Mouse (Mus musculus) neutrophil, adult 5-6 weeks (primary cell): Measurements from ENCODE around the gene Nfkbie. TPM values are rescaled to one million over a fixed set of nuclear protein-coding genes. Genes with fewer than 3 reads are reported as not detected.

Experiments used
- ATAC-seq: fragments of 151-379, 151-347 bp; 2 replicates; pipeline ENCODE4 v1.8.0; 2017; ENCODE audit warnings: mild to moderate bottlenecking, moderate TSS enrichment; ENCODE audit not compliant: insufficient number of reproducible peaks, poor library complexity, low FRiP score, severe bottlenecking; ENCODE audit errors: extremely low read depth
- total RNA-seq: library from RNA; stranded (forward); fragments of 200-1000 nt; gene quantifications from 2 replicates; pipeline ENCODE4 v1.2.3, GENCODE M21; 2017

Nfkbie gene
- total RNA-seq, 1 experiment from 2014 or later, result 59.9 TPM

DNA sequence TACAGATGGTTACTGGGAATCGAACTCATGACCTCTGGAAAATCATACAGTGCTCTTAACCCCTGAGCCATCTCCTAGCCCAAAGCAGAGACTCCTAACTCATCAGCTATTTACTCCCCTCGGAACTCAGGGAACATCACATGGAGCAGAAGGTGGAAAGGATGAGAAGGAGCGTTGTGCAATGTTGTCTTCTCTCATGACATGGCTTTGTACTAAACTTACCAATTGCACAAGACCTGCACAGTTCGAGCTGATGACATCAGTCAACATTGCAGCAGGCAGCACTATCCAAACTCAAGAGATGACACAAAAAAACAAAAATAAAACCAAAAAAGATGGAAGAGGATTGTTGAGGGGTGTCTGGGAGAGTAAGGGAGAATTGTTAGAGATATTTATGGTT lies 52.9 kb downstream of the Nfkbie start:
- no peak for ATAC-seq

DNA sequence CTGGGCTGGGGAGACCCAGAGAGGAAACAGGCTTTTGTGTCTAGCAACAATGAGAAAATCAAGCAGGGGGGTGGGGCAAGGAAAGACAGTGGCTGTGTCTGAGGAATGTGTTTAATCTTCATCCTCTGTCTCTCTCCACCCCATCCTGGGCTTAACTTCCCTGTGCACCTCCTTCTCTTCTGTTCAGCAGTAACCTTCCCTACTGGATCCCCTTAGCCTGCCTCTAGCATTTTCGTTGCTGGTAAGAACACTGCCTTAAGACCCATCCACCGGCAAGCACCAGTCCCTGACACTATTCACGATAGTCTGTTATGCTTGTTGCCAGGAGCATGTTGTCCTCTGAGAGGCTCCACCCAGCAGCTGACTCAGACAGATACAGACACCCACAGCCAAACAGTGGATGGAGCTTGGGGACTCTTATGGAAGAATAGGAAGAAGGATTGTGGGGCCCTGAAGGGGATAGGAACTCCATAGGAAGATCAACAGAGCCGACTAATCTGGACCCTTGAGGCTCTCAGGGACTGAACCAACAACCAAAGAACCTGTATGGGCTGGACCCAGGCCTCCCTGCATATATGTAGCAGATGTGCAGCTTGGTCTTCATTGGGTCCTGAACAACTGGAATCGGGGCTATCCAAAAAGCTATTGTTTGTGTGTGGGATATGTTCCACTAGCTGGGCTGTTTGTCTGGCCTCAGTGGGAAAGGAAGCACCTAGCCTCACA lies 54.8 kb downstream of the Nfkbie start:
- ATAC-seq, result no peak

DNA sequence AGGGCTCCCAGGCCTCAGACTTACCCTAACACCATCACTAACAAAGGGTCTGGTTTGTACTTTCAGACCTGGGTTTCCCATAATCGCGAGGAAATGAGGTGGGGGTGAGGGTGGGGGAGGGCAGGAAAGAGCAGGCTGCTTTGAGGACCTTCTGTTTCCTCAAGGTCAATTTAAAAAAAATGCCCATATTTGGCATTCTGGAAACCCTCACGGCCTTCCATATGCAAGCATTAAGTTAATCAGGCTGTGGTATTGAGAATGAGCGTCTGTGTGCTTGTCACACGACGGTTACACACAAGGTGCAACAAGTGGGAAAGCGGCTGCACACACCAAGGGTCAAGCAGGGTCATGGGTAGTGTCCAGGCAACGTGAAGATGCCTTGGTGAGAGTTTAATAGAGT lies 56.5 kb downstream of the Nfkbie start:
- ATAC-seq, result no peak

Other genes with a start within 250 kb of the Nfkbie start
- gene Cdc5l, start 122.0 kb upstream of the Nfkbie start, total RNA-seq, result 119 and 125 TPM in 2 replicates
- gene Spats1, start 80.3 kb upstream of the Nfkbie start, total RNA-seq, result not detected in 2 replicates
- gene Aars2, start 48.9 kb upstream of the Nfkbie start, total RNA-seq, result 6.9 and 7.8 TPM in 2 replicates
- gene Tcte1, start 32.3 kb upstream of the Nfkbie start, total RNA-seq, result not detected in 2 replicates
- gene Tmem151b, start 6.0 kb upstream of the Nfkbie start, total RNA-seq, result 0.12 and 0.23 TPM in 2 replicates
- gene Slc35b2, start 8.2 kb downstream of the Nfkbie start, total RNA-seq, result 17.7 and 24.6 TPM in 2 replicates
- 535 and 559 TPM in 2 replicates for gene Hsp90ab1, start 17.6 kb downstream of the Nfkbie start, total RNA-seq
- 3.7 and 5.9 TPM in 2 replicates for gene Slc29a1, start 43.9 kb downstream of the Nfkbie start, total RNA-seq
- not detected in 2 replicates for gene Mymx, start 46.4 kb downstream of the Nfkbie start, total RNA-seq
- 1.1 and 1.5 TPM in 2 replicates for gene Capn11, start 103.6 kb downstream of the Nfkbie start, total RNA-seq
- 6.4 and 11.4 TPM in 2 replicates for gene Mrpl14, start 130.6 kb downstream of the Nfkbie start, total RNA-seq
- gene Tmem63b, start 131.2 kb downstream of the Nfkbie start, total RNA-seq, result 21.2 and 22.0 TPM in 2 replicates
- not detected in 2 replicates for gene 1600014C23Rik, start 178.1 kb downstream of the Nfkbie start, total RNA-seq